10 mouse cellular contexts compared by ENCODE assay signal in the genomic region with DNA sequence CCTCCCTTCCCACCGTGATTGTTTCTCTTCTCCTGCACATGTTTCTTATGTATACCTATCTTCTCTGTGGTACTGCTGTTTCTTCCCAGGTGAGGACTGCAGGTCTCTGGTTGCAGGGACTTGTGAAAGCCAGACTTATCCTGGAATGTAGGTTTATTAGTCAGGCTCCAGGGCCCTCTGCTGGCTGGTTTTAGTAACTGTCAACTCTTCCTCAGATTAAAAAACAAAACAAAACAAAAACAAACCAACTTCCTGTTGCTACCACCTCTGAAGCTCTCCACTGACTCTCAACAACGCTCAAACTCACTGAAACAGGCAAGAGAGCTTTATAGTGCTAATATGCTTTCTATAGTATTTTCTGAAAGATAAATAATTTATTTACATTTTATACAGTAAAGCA.
DNase-seq lines count a peak whose midpoint lies in the region; ATAC-seq lines count a peak whose summit lies in the region.
"Had no signal": no experiment of that assay in that cellular context is flagged by ENCODE, and none has a peak within 500 bp of the region (broad histone marks: within the 10 kb centered on the region; RNA-seq: fewer than 3 reads in every experiment).

No protein-coding gene starts in this region.

- peaks cover 52% of the 10 kb centered on the region for H3K4me1 ChIP-seq in liver, embryonic 12.5 days

- no peaks in the 10 kb centered on the region for H3K27me3 ChIP-seq in liver, embryonic 12.5 days (replicated peaks)
- H3K27me3 ChIP-seq: embryonic facial prominence, embryonic 15.5 days; megakaryocyte, embryonic 14.5 days had no signal

- H3K9me3 ChIP-seq in liver, embryonic 12.5 days (replicated peaks): no peaks in the 10 kb centered on the region
- H3K9me3 ChIP-seq: embryonic facial prominence, embryonic 15.5 days; megakaryocyte, embryonic 14.5 days had no signal

- peak; percentile 41 for DNase-seq in cerebellum, adult 9-10 months
- no peak for DNase-seq in cerebellum, adult 11-12 months
- DNase-seq in liver: no peak
- DNase-seq in cerebellum, postnatal 14 days: peak; percentile 36 to 59
- DNase-seq in retina, postnatal 1 day: peak; percentile 63
- no peak for DNase-seq in right cerebral cortex, postnatal 25 days
- DNase-seq in layer of hippocampus, postnatal 25 days (ENCODE audit: extremely low spot score in 1 of 2, low spot score in 1 of 2): no peak

- WGBS in liver, embryonic 12.5 days (ENCODE audit: insufficient replicate concordance): 75% methylated on average over 2 of the region's 2 CpGs

- no peak for ATAC-seq in liver, embryonic 12.5 days

- H3K36me3 ChIP-seq in liver, embryonic 12.5 days: peaks cover 70% of the 10 kb centered on the region

- no peak overlapping the region for H3K4me3 ChIP-seq in liver, embryonic 12.5 days
- H3K4me3 ChIP-seq: embryonic facial prominence, embryonic 15.5 days; megakaryocyte, embryonic 14.5 days had no signal

- no peak overlapping the region for H3K9ac ChIP-seq in liver, embryonic 12.5 days
- H3K9ac ChIP-seq: embryonic facial prominence, embryonic 15.5 days had no signal

- no peak overlapping the region for H3K4me2 ChIP-seq in liver, embryonic 12.5 days
- H3K4me2 ChIP-seq: embryonic facial prominence, embryonic 15.5 days had no signal

- 0 out of 2 replicates have a peak overlapping the region, but pooled peaks have one; percentile 21 for H3K27ac ChIP-seq in liver, embryonic 12.5 days
- H3K27ac ChIP-seq: embryonic facial prominence, embryonic 15.5 days had no signal

Comparison
In these comparisons a context has a peak if more than half of its experiments do, and no peak if none do; other contexts are left out.
1. DNase-seq: peak in cerebellum, adult 9-10 months (single experiment), cerebellum, postnatal 14 days (2 of 2) and retina, postnatal 1 day (single experiment); none in cerebellum, adult 11-12 months (single experiment), liver (single experiment), right cerebral cortex, postnatal 25 days (single experiment) and layer of hippocampus, postnatal 25 days (0 of 2).